In genomic region chr4:21980471-21980870, GRCm38 (mm10) we compare ENCODE assay signal across 23 mouse cellular contexts. TPM values are rescaled to one million over a fixed set of nuclear protein-coding genes. Genes with fewer than 3 reads are reported as not detected.
DNase-seq lines count a peak whose midpoint lies in the region; ATAC-seq and TF ChIP-seq lines count a peak whose summit lies in the region.
"Had no signal": no experiment of that assay in that cellular context is flagged by ENCODE, and none has a peak within 500 bp of the region (broad histone marks: within the 10 kb centered on the region; RNA-seq: fewer than 3 reads in every experiment).

No protein-coding gene starts in this region.

- no peaks in the 10 kb centered on the region for H3K4me1 ChIP-seq in intestine, embryonic 15.5 days (replicated peaks)
- H3K4me1 ChIP-seq in intestine, postnatal 0 days (replicated peaks; ENCODE audit: control insufficient read depth, insufficient read depth, low read length) = no peaks in the 10 kb centered on the region
- H3K4me1 ChIP-seq in embryonic facial prominence, embryonic 14.5 days (ENCODE audit: control insufficient read depth, insufficient read depth, low read length) = no peaks in the 10 kb centered on the region
- H3K4me1 ChIP-seq: forebrain, embryonic 13.5 days; forebrain, embryonic 15.5 days had no signal

- no peak for TF ChIP-seq CTCF in intestine, postnatal 0 days (IDR thresholded peaks at IDR 0.05; ENCODE audit: low read depth)

- ATAC-seq in intestine, embryonic 15.5 days = peak; percentile 55; the same call in 1 of the 2 replicates
- no peak for ATAC-seq in intestine, postnatal 0 days
- peak; percentile 82; the same call in 1 of the 2 replicates for ATAC-seq in embryonic facial prominence, embryonic 14.5 days (ENCODE audit: low read depth)
- ATAC-seq: activated CD4-positive, CD25-positive, alpha-beta regulatory T cell, adult 4 months; CD4-positive, CD25-positive, alpha-beta regulatory T cell, adult 4 months; forebrain, embryonic 13.5 days; forebrain, embryonic 15.5 days; forebrain, postnatal 0 days; Patski had no signal

- WGBS in intestine, embryonic 15.5 days = 61% methylated on average over 4 of the region's 4 CpGs
- WGBS in intestine, postnatal 0 days = 44% methylated on average over 4 of the region's 4 CpGs
- 70% methylated on average over 4 of the region's 4 CpGs for WGBS in embryonic facial prominence, embryonic 14.5 days

- no peak overlapping the region for H3K4me2 ChIP-seq in intestine, embryonic 15.5 days (replicated peaks)
- no peak overlapping the region for H3K4me2 ChIP-seq in intestine, postnatal 0 days (replicated peaks; ENCODE audit: low read depth)
- no peak overlapping the region for H3K4me2 ChIP-seq in embryonic facial prominence, embryonic 14.5 days (ENCODE audit: low read depth, low read length)
- H3K4me2 ChIP-seq: forebrain, embryonic 13.5 days; forebrain, embryonic 15.5 days had no signal

- no peak overlapping the region for H3K9ac ChIP-seq in intestine, embryonic 15.5 days
- H3K9ac ChIP-seq in intestine, postnatal 0 days (ENCODE audit: low read depth, low read length) = no peak overlapping the region
- no peak overlapping the region for H3K9ac ChIP-seq in embryonic facial prominence, embryonic 14.5 days (ENCODE audit: low read depth, low read length)
- H3K9ac ChIP-seq: forebrain, embryonic 13.5 days; forebrain, embryonic 15.5 days; forebrain, postnatal 0 days had no signal

- H3K4me3 ChIP-seq in intestine, embryonic 15.5 days (replicated peaks) = no peak overlapping the region
- no peak overlapping the region for H3K4me3 ChIP-seq in intestine, postnatal 0 days (ENCODE audit: low read depth, low read length)
- no peak overlapping the region for H3K4me3 ChIP-seq in embryonic facial prominence, embryonic 14.5 days (ENCODE audit: low read depth, low read length)
- H3K4me3 ChIP-seq: forebrain, embryonic 13.5 days; forebrain, embryonic 15.5 days had no signal

- H3K36me3 ChIP-seq in intestine, embryonic 15.5 days = no peaks in the 10 kb centered on the region
- no peaks in the 10 kb centered on the region for H3K36me3 ChIP-seq in intestine, postnatal 0 days (ENCODE audit: control insufficient read depth, insufficient read depth)
- 0 out of 2 replicates have a peak, but pooled peaks cover 4% of the 10 kb centered on the region for H3K36me3 ChIP-seq in embryonic facial prominence, embryonic 14.5 days (ENCODE audit: control insufficient read depth, insufficient read depth, low read length)
- H3K36me3 ChIP-seq: G1E had no signal

- H3K27ac ChIP-seq in intestine, embryonic 15.5 days = no peak overlapping the region
- H3K27ac ChIP-seq in intestine, postnatal 0 days (ENCODE audit: low read depth, low read length) = no peak overlapping the region
- no peak overlapping the region for H3K27ac ChIP-seq in embryonic facial prominence, embryonic 14.5 days (replicated peaks; ENCODE audit: low read depth, low read length)
- H3K27ac ChIP-seq: forebrain, embryonic 13.5 days; forebrain, embryonic 15.5 days had no signal

- DNase-seq in A20 (ENCODE audit: low read depth, low spot score) = peak; percentile 33
- peak; percentile 53 for DNase-seq in embryonic facial prominence, embryonic 14.5 days (ENCODE audit: low spot score)
- DNase-seq in lung, postnatal 14 days = no peak
- DNase-seq in lung, adult 18-20 months = no peak
- DNase-seq: adrenal gland, adult 8-10 months; adrenal gland, postnatal 14 days; adrenal gland, postnatal 36 days; B cell, adult 2 months; cerebellum, adult 11-12 months; cerebellum, adult 2 months; cerebellum, adult 9-10 months; cerebellum, postnatal 10 days; cerebellum, postnatal 25 days; forebrain, postnatal 0 days had no signal

- H3K9me3 ChIP-seq in intestine, embryonic 15.5 days = no peaks in the 10 kb centered on the region
- H3K9me3 ChIP-seq in intestine, postnatal 0 days (ENCODE audit: control insufficient read depth) = no peaks in the 10 kb centered on the region
- H3K9me3 ChIP-seq in embryonic facial prominence, embryonic 14.5 days (ENCODE audit: control insufficient read depth, low read length) = no peaks in the 10 kb centered on the region
- H3K9me3 ChIP-seq: forebrain, embryonic 13.5 days; forebrain, embryonic 15.5 days; G1E had no signal

- H3K27me3 ChIP-seq in intestine, embryonic 15.5 days (replicated peaks) = no peaks in the 10 kb centered on the region
- H3K27me3 ChIP-seq in intestine, postnatal 0 days (replicated peaks; ENCODE audit: control insufficient read depth, insufficient read depth, low read length) = no peaks in the 10 kb centered on the region
- no peaks in the 10 kb centered on the region for H3K27me3 ChIP-seq in embryonic facial prominence, embryonic 14.5 days (replicated peaks; ENCODE audit: control insufficient read depth, insufficient read depth, low read length)
- H3K27me3 ChIP-seq: CH12.LX; forebrain, embryonic 13.5 days; forebrain, embryonic 15.5 days; Patski had no signal

RNA-seq across cellular contexts. Expression of gene Faxc, which starts 49.3 kb away (rescaled TPM):
- 3.7 and 3.8 TPM in 2 replicates for polyA plus RNA-seq in intestine, embryonic 15.5 days (2015; fragmentation: Nextera tagmentation; extraction: Ambion mirVana)
- 1.5 TPM in 2 replicates for polyA plus RNA-seq in intestine, postnatal 0 days (2015; fragmentation: Nextera tagmentation; extraction: Ambion mirVana)
- 8.1 and 8.7 TPM in 2 replicates for polyA plus RNA-seq in embryonic facial prominence, embryonic 14.5 days (2014; fragmentation: Nextera tagmentation; extraction: Ambion mirVana)
- polyA plus RNA-seq: activated CD4-positive, CD25-positive, alpha-beta regulatory T cell, adult 4 months; CD4-positive, CD25-positive, alpha-beta regulatory T cell, adult 4 months; G1E had no signal

Comparison
In these comparisons a context has a peak if more than half of its experiments do, and no peak if none do; other contexts are left out.
1. DNase-seq: peak in A20 (single experiment) and embryonic facial prominence, embryonic 14.5 days (single experiment); none in lung, postnatal 14 days (single experiment) and lung, adult 18-20 months (0 of 2).